Mouse (Mus musculus) left cerebral cortex, adult 9 months (tissue): ENCODE results near the gene Pofut2.

Experiments
- DNase-seq, 2 experiments: peaks; one replicate each; pipeline ENCODE4 v3.0.0; 2022; ENCODE audit warnings: low spot score in 2 of 2

The Pofut2 gene

GRCm38 (mm10) chr10:77229609-77230595, 29.1 kb upstream of the Pofut2 start:
- DNase-seq: no peak

DNA sequence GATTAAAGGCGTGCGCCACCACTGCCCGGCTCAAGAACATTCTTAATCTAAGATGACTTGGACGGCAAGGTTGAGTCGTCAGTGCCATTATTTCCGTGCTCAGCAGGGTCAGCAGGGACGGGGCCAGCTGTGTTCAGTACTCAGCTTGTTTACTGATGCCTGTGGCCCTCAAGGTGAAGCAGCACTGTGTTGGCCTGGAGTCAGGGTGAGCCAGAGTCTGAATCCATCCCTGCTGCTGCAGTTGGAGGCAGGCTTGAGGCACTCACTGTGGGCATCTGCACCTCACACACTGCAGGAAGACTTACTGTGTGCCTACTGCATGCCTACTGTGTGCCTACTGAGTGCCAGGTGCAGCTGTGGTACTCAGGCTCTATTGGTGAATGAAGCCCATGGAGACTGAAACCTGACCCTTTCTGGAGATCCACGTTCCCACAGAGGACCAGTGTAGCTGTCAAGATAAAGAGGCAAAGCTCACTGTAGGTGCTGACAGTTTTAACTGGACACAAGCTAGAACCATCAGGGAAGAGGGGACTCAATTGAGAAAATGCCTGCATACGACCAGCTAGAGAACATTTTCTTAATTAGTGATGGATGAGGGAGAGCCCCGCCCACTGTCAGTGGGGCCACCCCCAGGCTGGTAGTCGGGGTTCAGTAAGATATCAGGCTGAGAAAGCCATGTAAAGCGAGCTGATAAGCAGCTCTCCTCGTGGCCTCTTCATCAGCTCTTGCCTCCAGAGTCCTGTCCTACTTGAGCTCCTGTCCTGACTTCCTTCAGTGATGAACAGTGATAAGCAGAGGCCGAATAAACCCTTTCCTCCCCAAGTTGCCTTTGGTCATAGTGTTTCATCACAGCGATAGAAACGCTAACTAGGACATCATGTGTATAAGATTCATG, 26.9 kb upstream of the Pofut2 start:
- no peak for DNase-seq

DNA sequence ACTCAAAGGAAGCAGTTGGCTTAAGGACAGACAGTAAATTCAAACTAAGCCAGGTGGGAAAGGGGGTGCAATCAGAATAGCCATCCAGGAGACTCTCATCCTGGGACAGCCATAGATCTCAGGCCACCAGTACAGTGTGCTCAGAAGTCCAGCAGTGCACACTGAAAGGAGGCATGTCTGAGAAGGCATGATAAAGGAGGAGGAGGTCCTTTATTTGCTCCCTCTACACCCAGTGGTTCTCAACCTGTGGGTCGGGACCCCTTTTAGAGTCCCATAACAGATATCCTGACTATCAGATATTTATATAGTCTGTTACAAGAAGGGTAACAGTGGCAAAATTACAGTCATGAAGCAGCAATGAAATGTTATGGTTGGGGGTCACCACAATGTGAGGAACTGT, 25.8 kb upstream of the Pofut2 start:
- no peak for DNase-seq

GRCm38 (mm10) chr10:77234991-77235616, 23.9 kb upstream of the Pofut2 start:
- no peak for DNase-seq

GRCm38 (mm10) chr10:77237795-77238580, 21.0 kb upstream of the Pofut2 start:
- DNase-seq: peak in 1 of 2 experiments; percentile 47

DNA sequence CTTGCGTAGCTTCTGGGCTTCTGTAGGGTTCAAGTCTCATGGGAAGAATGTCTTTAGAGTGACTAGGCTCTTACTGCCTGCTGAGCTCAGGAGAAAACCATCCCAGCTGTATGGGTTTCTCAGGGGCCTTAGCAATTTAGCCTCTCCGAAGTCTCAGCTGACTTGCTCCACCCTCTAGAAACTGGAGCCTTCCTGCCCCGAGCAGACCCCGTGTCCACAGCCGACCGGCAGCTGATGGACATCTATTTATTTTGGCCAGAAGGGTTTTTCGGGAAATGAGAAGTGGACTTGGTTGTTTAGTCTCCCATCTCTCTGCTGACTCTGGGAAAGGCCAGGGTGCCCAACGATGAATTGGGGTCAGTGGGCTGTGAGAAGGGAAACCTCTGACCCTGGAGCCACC, 18.3 kb upstream of the Pofut2 start:
- DNase-seq: no peak

DNA sequence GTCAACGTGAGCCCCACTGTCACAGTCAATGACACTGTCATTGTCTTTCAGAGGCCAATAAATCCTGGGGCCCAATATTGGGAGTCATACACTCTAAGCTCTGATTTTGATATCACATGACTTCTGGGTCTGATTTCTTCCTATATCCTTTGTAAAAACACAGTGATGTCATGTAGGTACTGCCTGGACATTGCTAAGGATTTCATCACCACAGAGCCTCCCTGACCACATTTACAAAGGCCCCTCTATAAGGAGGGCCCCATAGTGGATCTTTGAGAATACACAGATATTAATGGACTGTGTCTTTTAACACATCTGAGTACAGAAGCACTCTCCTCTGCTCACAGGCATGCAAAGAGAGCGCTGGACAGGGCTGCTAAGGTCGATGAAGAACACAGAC, 16.6 kb upstream of the Pofut2 start:
- DNase-seq: no peak

DNA sequence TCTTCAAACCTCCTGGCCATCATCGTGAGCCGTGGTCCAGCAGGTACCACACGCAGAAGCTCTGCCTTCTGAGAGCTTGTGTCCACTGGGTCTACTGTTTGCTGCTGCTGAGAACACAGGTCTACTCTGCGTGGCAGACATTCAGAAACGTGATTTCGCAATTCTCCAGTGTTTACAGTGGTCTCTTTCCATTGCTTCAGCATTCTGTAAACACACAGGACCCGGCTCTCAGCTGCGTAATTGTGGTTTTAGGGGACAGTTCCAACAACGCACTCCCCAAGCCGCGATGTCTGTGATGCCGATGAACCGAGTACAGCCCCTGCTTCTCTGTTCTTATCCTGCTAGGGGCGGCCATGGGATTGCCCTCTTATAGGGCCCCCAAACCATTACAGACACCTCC, 16.1 kb upstream of the Pofut2 start:
- DNase-seq: no peak

DNA sequence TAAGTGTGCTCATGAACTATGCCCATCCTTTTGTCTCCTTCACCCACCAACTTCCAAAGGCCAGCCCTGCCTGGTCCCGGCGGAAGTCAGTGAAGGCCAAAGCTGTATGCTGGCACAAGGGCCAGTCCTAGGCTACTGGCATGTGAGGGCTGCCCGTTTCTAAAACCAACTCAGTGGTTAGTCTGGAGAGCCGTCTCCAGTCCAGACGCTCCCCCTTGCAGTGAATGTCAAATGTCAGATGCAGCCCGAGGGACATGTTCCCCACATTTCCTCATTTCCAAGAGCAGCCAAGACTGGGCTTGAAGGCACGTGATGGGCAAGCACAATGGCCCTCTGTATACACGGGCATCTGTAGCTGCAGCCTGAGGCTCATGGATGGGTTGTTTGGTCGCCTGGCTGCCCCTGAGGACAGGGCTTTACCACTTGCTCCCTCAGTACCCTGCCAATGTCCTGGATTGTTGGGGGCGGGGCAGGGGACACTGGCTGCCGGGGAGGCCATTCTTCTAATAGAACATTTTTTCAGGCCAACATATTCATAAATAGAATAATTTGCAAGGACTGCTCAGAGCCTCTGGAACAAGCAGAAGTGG, 15.4 kb upstream of the Pofut2 start:
- no peak for DNase-seq

- DNase-seq: no peak
These were observed 14.2 kb upstream of the Pofut2 start for GRCm38 (mm10) chr10:77244777-77245176.

- DNase-seq: no peak
These were observed 12.0 kb upstream of the Pofut2 start for GRCm38 (mm10) chr10:77247048-77247447.

DNA sequence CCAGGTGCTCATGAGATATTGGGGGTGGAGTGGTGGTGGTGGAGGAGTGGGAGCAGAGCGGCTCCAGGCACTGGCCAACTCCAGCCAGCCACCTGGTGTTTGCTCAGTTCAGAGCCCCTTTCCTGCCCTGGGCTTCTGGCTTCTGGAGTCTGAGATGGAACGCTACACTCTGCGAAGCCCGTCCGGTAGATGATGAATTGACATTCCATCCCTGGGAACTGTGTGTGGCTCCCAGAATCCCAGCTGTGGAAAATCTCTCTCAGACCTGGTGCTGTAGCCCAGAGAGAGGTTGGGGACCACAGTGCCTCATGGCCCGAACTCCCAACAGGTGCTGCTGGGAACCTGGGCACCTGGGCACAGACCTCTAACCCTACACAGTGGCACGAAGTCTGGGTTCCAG, 11.3 kb upstream of the Pofut2 start:
- no peak for DNase-seq

DNA sequence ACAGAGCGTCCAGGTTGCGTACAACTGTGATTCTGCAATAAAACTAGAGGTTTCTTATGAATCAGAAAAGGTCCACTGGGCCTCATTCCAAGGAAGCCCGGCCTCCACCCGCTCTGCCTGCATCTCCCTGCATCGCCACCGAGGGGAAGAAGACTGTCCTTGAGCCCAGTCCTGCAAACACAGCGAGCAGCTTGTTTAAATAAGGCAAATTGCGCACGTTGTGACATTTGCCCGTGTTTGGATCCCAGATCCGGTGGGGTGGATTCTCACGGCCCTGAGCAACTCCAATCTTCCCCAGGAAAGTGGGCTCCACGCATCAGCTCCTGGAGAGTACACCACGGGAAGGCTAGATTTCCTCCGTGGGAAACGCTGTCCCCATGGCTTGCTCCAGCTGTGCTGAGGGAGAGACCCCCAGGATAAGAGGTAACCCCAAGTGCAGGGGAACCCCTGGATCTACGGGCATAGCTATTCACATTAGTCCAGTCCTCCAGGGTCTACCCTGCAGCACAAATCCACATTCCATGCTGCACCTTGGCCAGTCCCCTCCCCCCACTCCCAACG, 7.7 kb upstream of the Pofut2 start:
- DNase-seq: no peak

GRCm38 (mm10) chr10:77251784-77252539, 7.1 kb upstream of the Pofut2 start:
- no peak for DNase-seq

- DNase-seq: peak in 1 of 2 experiments; percentile 86
These were observed 6.2 kb upstream of the Pofut2 start for GRCm38 (mm10) chr10:77252790-77253189.

- DNase-seq: no peak
These were observed 3.8 kb upstream of the Pofut2 start for GRCm38 (mm10) chr10:77255231-77255630.

- DNase-seq: no peak
These were observed 3.3 kb upstream of the Pofut2 start for GRCm38 (mm10) chr10:77255676-77256075.

- DNase-seq: no peak
These were observed 902 bp upstream of the Pofut2 start for GRCm38 (mm10) chr10:77258041-77258590.

- DNase-seq: no peak
These were observed 1.3 kb downstream of the Pofut2 start for GRCm38 (mm10) chr10:77260166-77260875.
